Comparison of ENCODE assay signal across 8 mouse cellular contexts in genomic region chr3:63964100-63964921, GRCm38 (mm10). TPM values are rescaled to one million over a fixed set of nuclear protein-coding genes. Genes with fewer than 3 reads are reported as not detected.
DNase-seq lines count a peak whose midpoint lies in the region; ATAC-seq lines count a peak whose summit lies in the region.

Gene Slc33a1, minus strand, starts transcription at chr3:63964768.

- under 1% methylated on average over 69 of the region's 69 CpGs for WGBS in hindbrain, embryonic 14.5 days

- DNase-seq in R1 (ENCODE audit: low read depth, low spot score) = peak; percentile 99
- peak; percentile 99 to 100 for DNase-seq in cerebellum, postnatal 25 days
- peak; percentile 99 for DNase-seq in frontal cortex, postnatal 25 days (ENCODE audit: low spot score in 2 of 2)
- peak; percentile 100 for DNase-seq in hindbrain, embryonic 14.5 days (ENCODE audit: low spot score)
- peak; percentile 98 to 99 for DNase-seq in layer of hippocampus, postnatal 36 days
- DNase-seq in lung, postnatal 36 days = peak; percentile 99
- DNase-seq in retina, postnatal 1 day = peak; percentile 100
- DNase-seq in urinary bladder, adult 18-20 months (ENCODE audit: low spot score in 2 of 2) = peak; percentile 97 to 98

- H3K9ac ChIP-seq in hindbrain, embryonic 14.5 days = peak within 1 kb of the TSS; percentile 74

- H3K36me3 ChIP-seq in hindbrain, embryonic 14.5 days (replicated peaks; ENCODE audit: control insufficient read depth, insufficient read depth) = no peaks in the 10 kb centered on the region

- H3K4me1 ChIP-seq in hindbrain, embryonic 14.5 days (replicated peaks; ENCODE audit: control insufficient read depth, insufficient read depth, low read length) = peaks cover 30% of the 10 kb centered on the region

- H3K4me3 ChIP-seq in hindbrain, embryonic 14.5 days (replicated peaks; ENCODE audit: low read length) = peak within 1 kb of the TSS; percentile 71

- ATAC-seq in hindbrain, embryonic 14.5 days (ENCODE audit: low FRiP score) = peak; percentile 99

- peak within 1 kb of the TSS; percentile 80 for H3K27ac ChIP-seq in hindbrain, embryonic 14.5 days

- H3K9me3 ChIP-seq in hindbrain, embryonic 14.5 days (ENCODE audit: control insufficient read depth, low read length) = no peaks in the 10 kb centered on the region

- peak within 1 kb of the TSS; percentile 75 for H3K4me2 ChIP-seq in hindbrain, embryonic 14.5 days (replicated peaks)

- no peaks in the 10 kb centered on the region; the same call in none of the 2 replicates for H3K27me3 ChIP-seq in hindbrain, embryonic 14.5 days (ENCODE audit: control insufficient read depth, insufficient read depth, low read length)

RNA-seq across cellular contexts. Expression of gene Slc33a1, which starts in this region (rescaled TPM):
- polyA plus RNA-seq in hindbrain, embryonic 14.5 days (2014; fragmentation: Nextera tagmentation; extraction: Ambion mirVana) = 19.7 and 22.6 TPM in 2 replicates
- total RNA-seq in layer of hippocampus, postnatal 36 days (2021) = 10 to 100 TPM; 29.1 to 31.0 TPM

Comparison
In these comparisons a context has a peak if more than half of its experiments do, and no peak if none do; other contexts are left out.
1. Peak in every context shown above with its lines: DNase-seq, ATAC-seq, H3K4me3 ChIP-seq and H3K27ac ChIP-seq.